Mouse (Mus musculus) heart, postnatal 0 days (tissue): Measurements from ENCODE around the gene Ndufb8. TPM values are rescaled to one million over a fixed set of nuclear protein-coding genes. Genes with fewer than 3 reads are reported as not detected.

Experiments used
- ATAC-seq: fragments of 200-750 bp; cut with Nextera tagmentation; 2 replicates; pipeline ENCODE4 v1.8.0; 2017; ENCODE audit warnings: low read depth, moderate number of reproducible peaks, moderate library complexity; ENCODE audit not compliant: insufficient read depth
- DNase-seq: peaks from one replicate; pipeline ENCODE4 v3.0.0-alpha.2; 2016; ENCODE audit warnings: low spot score
- H3K27ac ChIP-seq: fragments of 300-500 bp; sonication (generic); 2 replicates; pipeline ENCODE4 v1.5.1; 2014; ENCODE audit warnings: low read depth, mild to moderate bottlenecking
- H3K27me3 ChIP-seq: fragments of 300-500 bp; sonication (generic); 2 replicates; pipeline ENCODE4 v1.6.1; 2014; ENCODE audit warnings: low read length, mixed read lengths; ENCODE audit not compliant: control insufficient read depth, insufficient read depth
- H3K36me3 ChIP-seq: fragments of 300-500 bp; sonication (generic); replicated peaks from 2 replicates; pipeline ENCODE4 v1.6.1; 2014; ENCODE audit warnings: low read length, mixed read lengths; ENCODE audit not compliant: control insufficient read depth, insufficient read depth
- H3K4me1 ChIP-seq: fragments of 300-500 bp; sonication (generic); 2 replicates; pipeline ENCODE4 v1.6.1; 2014; ENCODE audit warnings: antibody characterized with exemption; ENCODE audit not compliant: control insufficient read depth, insufficient read depth
- H3K4me2 ChIP-seq: fragments of 300-500 bp; sonication (generic); 2 replicates; pipeline ENCODE4 v1.6.1; 2014; ENCODE audit warnings: low read depth, mild to moderate bottlenecking, low read length, moderate library complexity
- H3K4me3 ChIP-seq: fragments of 300-500 bp; sonication (generic); 2 replicates; pipeline ENCODE4 v1.5.1; 2014; ENCODE audit warnings: low read depth, low read length
- H3K9ac ChIP-seq: fragments of 300-500 bp; sonication (generic); replicated peaks from 2 replicates; pipeline ENCODE4 v1.6.1; 2014; ENCODE audit warnings: low read depth, low read length, mixed read lengths
- H3K9me3 ChIP-seq: fragments of 300-500 bp; sonication (generic); replicated peaks from 2 replicates; pipeline ENCODE4 v1.6.1; 2016; ENCODE audit warnings: low read length; ENCODE audit not compliant: control insufficient read depth
- CTCF ChIP-seq: IDR thresholded peaks from 2 replicates; pipeline ENCODE4 v1.5.1; 2016; ENCODE audit warnings: antibody characterized with exemption, control low read depth, low read depth
- EP300 ChIP-seq: IDR thresholded peaks from 2 replicates; pipeline ENCODE4 v1.6.1; 2016; ENCODE audit warnings: antibody characterized with exemption, low read depth
- WGBS: fragments of 180-500 bp; shearing (Covaris S2); extraction: QIAGEN DNeasy Blood & Tissue Kit; methylation state at CpG from one replicate; pipeline ENCODE4 v1.1.7; 2014; 5-methylcytosine and 5-hydroxymethylcytosine counted together
- polyA plus RNA-seq: library from polyadenylated mRNA; unstranded; fragments of >200 nt; fragmentation: Nextera tagmentation; extraction: Ambion mirVana; gene quantifications from 2 replicates; pipeline ENCODE4 v1.2.1, GENCODE M21; 2015
- total RNA-seq: library from RNA; depleted of rRNA; stranded (reverse); fragments of >200 nt; gene quantifications from 2 replicates; pipeline ENCODE4 v1.2.3, GENCODE M21; 2014; ENCODE audit warnings: low replicate concordance

Gene Ndufb8
- total and polyA plus RNA-seq, 2 experiments from 2014 or later: 1,852 to 2,183 TPM

DNA sequence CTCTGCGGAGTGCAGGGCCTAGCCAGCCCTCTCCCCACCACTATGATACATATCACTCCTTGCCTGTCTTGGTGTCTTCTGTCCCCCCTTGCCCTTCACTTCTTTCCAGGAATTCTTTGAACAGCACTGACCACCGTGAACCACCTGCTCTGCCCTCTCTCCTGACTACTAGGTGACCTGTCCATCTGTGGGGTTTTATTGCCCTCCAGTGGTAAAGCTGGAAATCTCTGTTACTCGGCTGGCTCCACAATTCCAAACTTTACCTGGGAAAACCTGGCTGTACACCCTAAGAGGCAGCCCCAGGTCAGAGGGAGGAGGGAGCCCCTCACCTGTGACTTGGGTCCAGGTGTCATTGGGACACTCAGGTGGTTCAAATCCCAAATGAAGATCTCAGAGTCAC, 19.9 kb downstream of the Ndufb8 start:
- 0 out of 2 replicates have a peak, but pooled peaks have one; percentile 41 for ATAC-seq
- TF ChIP-seq CTCF (peak; percentile 52), EP300 (no peak)
- H3K4me3 ChIP-seq: no peak overlapping the region
- DNase-seq: no peak
- no peaks in the 10 kb centered on the region for H3K36me3 ChIP-seq
- 36% methylated on average over 3 of the region's 3 CpGs for WGBS
- H3K27ac ChIP-seq: no peak overlapping the region
- H3K9ac ChIP-seq: no peak overlapping the region
- H3K4me1 ChIP-seq: no peaks in the 10 kb centered on the region
- no peaks in the 10 kb centered on the region for H3K27me3 ChIP-seq
- H3K4me2 ChIP-seq: no peak overlapping the region
- no peaks in the 10 kb centered on the region for H3K9me3 ChIP-seq

DNA sequence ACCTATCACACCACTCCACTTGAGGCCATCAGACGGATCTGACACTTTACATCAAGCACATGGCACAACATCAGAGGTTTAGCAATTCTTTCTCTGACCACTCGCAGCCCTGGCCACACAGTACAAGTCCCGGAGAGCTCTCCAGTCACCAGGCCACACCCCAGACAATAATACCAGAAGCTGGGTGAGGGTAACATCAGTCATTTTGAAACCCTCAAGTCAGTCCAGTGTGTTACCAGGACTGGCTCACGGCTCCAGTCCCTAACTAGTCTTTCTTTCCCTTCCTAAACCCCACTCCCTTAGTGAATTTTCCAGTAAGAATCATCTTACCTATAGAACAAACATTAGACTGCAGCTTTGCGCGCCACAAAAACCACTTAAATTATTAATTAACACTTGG, 25.2 kb downstream of the Ndufb8 start:
- no peak overlapping the region for H3K9ac ChIP-seq
- no peak for ATAC-seq
- no peak overlapping the region for H3K27ac ChIP-seq
- H3K36me3 ChIP-seq: no peaks in the 10 kb centered on the region
- H3K4me1 ChIP-seq: no peaks in the 10 kb centered on the region
- H3K4me2 ChIP-seq: no peak overlapping the region
- no peak for DNase-seq
- H3K27me3 ChIP-seq: no peaks in the 10 kb centered on the region
- H3K9me3 ChIP-seq: no peaks in the 10 kb centered on the region
- TF ChIP-seq CTCF (no peak), EP300 (no peak)
- 76% methylated on average over 6 of the region's 6 CpGs for WGBS
- H3K4me3 ChIP-seq: no peak overlapping the region

DNA sequence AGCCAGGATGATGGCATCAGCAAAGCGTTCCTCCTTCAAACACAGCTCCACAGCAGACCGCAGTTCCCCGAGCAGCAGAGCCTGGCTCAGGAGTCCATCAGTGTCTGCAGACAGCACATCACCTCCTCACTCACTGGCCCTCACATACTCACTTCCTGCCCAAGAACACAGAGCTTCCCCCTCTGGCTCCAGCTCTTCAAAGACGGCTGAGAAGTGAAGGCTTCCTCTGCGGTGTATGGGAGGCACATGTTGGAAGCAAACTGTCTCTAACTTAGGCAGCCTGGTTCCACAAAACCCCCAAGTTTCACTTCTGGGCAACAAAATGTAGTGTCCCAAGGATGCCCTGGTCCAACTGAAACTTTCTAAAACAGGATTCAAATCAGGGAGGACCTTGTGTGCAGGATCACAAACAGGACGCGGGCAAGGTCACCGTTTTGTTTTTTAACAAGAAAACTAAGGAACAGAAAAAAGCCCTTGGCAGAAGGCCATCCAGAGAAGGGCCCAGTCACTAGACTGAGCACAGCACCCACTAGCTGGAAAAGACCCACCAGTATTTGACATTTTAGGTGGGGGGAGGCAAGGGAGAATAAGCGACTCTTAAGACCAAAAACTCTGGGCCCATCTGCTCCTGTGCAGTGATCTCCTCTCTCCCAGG, 29.6 kb downstream of the Ndufb8 start:
- no peaks in the 10 kb centered on the region for H3K4me1 ChIP-seq
- DNase-seq (no peak), ATAC-seq (no peak)
- no peaks in the 10 kb centered on the region for H3K9me3 ChIP-seq
- no peak overlapping the region for H3K27ac ChIP-seq
- H3K4me3 ChIP-seq: no peak overlapping the region
- no peak overlapping the region for H3K9ac ChIP-seq
- H3K36me3 ChIP-seq: no peaks in the 10 kb centered on the region
- no peak overlapping the region for H3K4me2 ChIP-seq
- WGBS: 68% methylated on average over 9 of the region's 9 CpGs
- H3K27me3 ChIP-seq: no peaks in the 10 kb centered on the region
- TF ChIP-seq EP300 (no peak), CTCF (no peak)

DNA sequence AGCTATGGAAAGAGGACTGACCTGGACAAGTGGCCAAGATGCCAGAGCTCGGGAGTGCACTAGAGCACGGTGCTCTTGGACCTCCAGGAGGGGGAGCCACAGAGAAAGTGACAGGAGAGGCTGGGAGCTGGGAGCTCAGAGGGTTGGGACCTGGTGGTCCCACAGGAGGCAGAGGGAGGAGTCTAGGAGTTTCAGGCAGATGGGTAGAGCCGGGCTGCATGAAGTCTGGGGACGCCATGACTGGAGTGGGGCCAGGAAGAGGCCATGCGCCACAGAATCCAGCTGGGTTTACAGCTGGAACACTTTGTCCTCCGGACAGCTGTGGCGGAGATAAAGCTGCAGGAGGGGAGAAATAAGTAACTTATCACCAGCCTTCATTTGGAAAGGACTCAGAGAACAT, 36.1 kb downstream of the Ndufb8 start:
- TF ChIP-seq EP300 (peak; percentile 48; the same call in 1 of the 2 replicates), CTCF (peak; percentile 32)
- no peak overlapping the region for H3K4me2 ChIP-seq
- no peaks in the 10 kb centered on the region for H3K9me3 ChIP-seq
- H3K4me3 ChIP-seq: no peak overlapping the region
- DNase-seq: peak; percentile 51
- H3K9ac ChIP-seq: no peak overlapping the region
- ATAC-seq: peak; percentile 64
- peaks cover 14% of the 10 kb centered on the region for H3K27me3 ChIP-seq
- H3K4me1 ChIP-seq: no peaks in the 10 kb centered on the region
- no peak overlapping the region for H3K27ac ChIP-seq
- WGBS: 37% methylated on average over 7 of the region's 7 CpGs
- H3K36me3 ChIP-seq: no peaks in the 10 kb centered on the region

DNA sequence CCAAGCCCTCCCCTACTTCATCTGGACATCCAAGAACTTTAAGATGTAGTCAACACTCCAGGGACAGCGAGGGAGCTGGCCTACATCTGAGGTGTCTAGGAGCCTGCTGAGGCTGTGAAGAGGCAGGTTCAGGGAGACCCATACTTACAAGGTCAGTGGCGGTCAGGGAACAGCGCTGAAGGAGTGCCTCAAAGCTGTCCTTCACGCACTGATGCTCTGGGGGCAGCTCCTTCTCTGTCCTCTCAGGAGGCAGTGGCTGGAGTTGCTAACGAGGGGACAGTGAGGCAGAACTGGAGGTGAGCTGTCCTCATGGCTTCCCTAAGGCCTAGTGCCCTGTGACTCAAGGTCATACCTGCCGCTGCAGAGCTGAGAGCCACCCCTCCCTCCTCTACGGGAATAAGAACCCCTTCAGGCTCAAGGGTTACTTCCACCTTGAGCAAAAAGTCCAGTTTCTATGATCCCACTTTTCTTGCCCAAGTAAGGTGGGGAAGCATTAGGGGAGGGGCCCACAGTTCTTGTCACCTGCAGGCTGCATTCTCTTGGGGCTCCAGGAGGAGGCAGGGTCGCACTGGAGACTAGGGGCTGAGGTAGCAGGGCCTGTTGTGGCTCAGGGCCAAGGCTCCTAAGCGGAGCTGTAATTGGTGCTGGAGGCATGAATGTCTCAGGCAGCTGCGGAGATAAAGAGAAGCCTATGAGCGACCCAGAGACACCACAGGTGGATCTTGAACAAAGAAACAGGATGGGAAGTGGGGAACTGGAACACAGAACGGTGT, 37.1 kb downstream of the Ndufb8 start:
- no peak overlapping the region for H3K27ac ChIP-seq
- no peaks in the 10 kb centered on the region for H3K9me3 ChIP-seq
- H3K4me3 ChIP-seq: no peak overlapping the region
- TF ChIP-seq CTCF: peak; percentile 25; the same call in 1 of the 2 replicates
- TF ChIP-seq EP300: no peak
- no peak overlapping the region for H3K4me2 ChIP-seq
- DNase-seq (no peak), ATAC-seq (0 out of 2 replicates have a peak, but pooled peaks have one; percentile 32)
- no peak overlapping the region for H3K9ac ChIP-seq
- H3K4me1 ChIP-seq: no peaks in the 10 kb centered on the region
- H3K27me3 ChIP-seq: peaks cover 23% of the 10 kb centered on the region
- WGBS: 61% methylated on average over 12 of the region's 12 CpGs
- H3K36me3 ChIP-seq: no peaks in the 10 kb centered on the region
